Mouse (Mus musculus) thymus, adult 2 months (tissue): Measurements from ENCODE around the gene Tcf12. TPM values are rescaled to one million over a fixed set of nuclear protein-coding genes. Genes with fewer than 3 reads are reported as not detected.
A peak's percentile ranks its signal among the peaks of the same experiment; 100 is the strongest.

Experiments used
- DNase-seq: peaks from one replicate; pipeline ENCODE4 v3.0.0; 2021
- H3K27ac ChIP-seq: fragments of 200-500 bp; 2 replicates; pipeline ENCODE4 v1.5.1; 2012; ENCODE audit warnings: low read length, control low read depth; ENCODE audit not compliant: control insufficient read depth, insufficient read depth
- H3K27me3 ChIP-seq: fragments of 200-500 bp; 2 replicates; pipeline ENCODE4 v1.6.1; 2012; ENCODE audit warnings: mild to moderate bottlenecking, low read length, moderate library complexity, mixed read lengths; ENCODE audit not compliant: control insufficient read depth, insufficient read depth
- H3K36me3 ChIP-seq: fragments of 200-500 bp; 2 replicates; pipeline ENCODE4 v1.6.1; 2012; ENCODE audit warnings: mild to moderate bottlenecking, low read length, moderate library complexity; ENCODE audit not compliant: control insufficient read depth, insufficient read depth
- H3K4me1 ChIP-seq: fragments of 200-500 bp; replicated peaks from 2 replicates; pipeline ENCODE4 v1.6.1; 2012; ENCODE audit warnings: low read length; ENCODE audit not compliant: control insufficient read depth, insufficient read depth
- H3K4me3 ChIP-seq: fragments of 200-500 bp; 2 replicates; pipeline ENCODE4 v1.5.1; 2012; ENCODE audit warnings: mild to moderate bottlenecking, low read length, control low read depth, moderate library complexity; ENCODE audit not compliant: control insufficient read depth, insufficient read depth
- CTCF ChIP-seq: fragments of 200-500 bp; IDR thresholded peaks from 2 replicates; pipeline ENCODE4 v1.5.1; 2012; ENCODE audit warnings: mild to moderate bottlenecking, control low read depth, low read length, moderate library complexity, borderline replicate concordance; ENCODE audit not compliant: control insufficient read depth, poor library complexity, insufficient read depth; ENCODE audit errors: extremely low read depth
- POLR2A ChIP-seq: fragments of 200-500 bp; IDR thresholded peaks from 2 replicates; pipeline ENCODE4 v1.6.1; 2012; ENCODE audit warnings: mild to moderate bottlenecking, low read length, control low read depth, moderate library complexity; ENCODE audit not compliant: control insufficient read depth, poor library complexity, insufficient read depth; ENCODE audit errors: extremely low read depth
- WGBS: fragments of 180-500 bp; shearing (Covaris S2); methylation state at CpG from one replicate; pipeline ENCODE4 v1.1.7; 2018; 5-methylcytosine and 5-hydroxymethylcytosine counted together
- polyA plus RNA-seq: library from polyadenylated mRNA; depleted of rRNA; stranded (reverse); fragments of >200 nt; gene quantifications from 2 replicates; pipeline ENCODE4 v1.2.3, GENCODE M21; 2012

Tcf12 gene
- polyA plus RNA-seq, 1 experiment = 416 TPM

GRCm38 (mm10) chr9:71812402-71812801 is 299.3 kb downstream of the Tcf12 start:
- Histone ChIP-seq H3K27ac (no peak overlapping the region), H3K4me1 (no peaks in the 10 kb centered on the region), H3K36me3 (no peaks in the 10 kb centered on the region), H3K4me3 (no peak overlapping the region), H3K27me3 (no peaks in the 10 kb centered on the region)
- WGBS = 41% methylated on average over 4 of the region's 4 CpGs
- DNase-seq = no peak
- TF ChIP-seq POLR2A = no peak
- no peak for TF ChIP-seq CTCF

- H3K36me3 ChIP-seq = no peaks in the 10 kb centered on the region
- H3K4me1 ChIP-seq = no peaks in the 10 kb centered on the region
- H3K27me3 ChIP-seq = no peaks in the 10 kb centered on the region
- no peak overlapping the region for H3K4me3 ChIP-seq
- 88% methylated on average over 5 of the region's 5 CpGs for WGBS
- DNase-seq = no peak
- no peak overlapping the region for H3K27ac ChIP-seq
- TF ChIP-seq CTCF = no peak
- no peak for TF ChIP-seq POLR2A
Measured at GRCm38 (mm10) chr9:71811404-71811803, 300.3 kb downstream of the Tcf12 start.

GRCm38 (mm10) chr9:71810723-71811122 is 300.9 kb downstream of the Tcf12 start:
- H3K27me3 ChIP-seq = no peaks in the 10 kb centered on the region
- no peak overlapping the region for H3K27ac ChIP-seq
- no peaks in the 10 kb centered on the region for H3K36me3 ChIP-seq
- TF ChIP-seq CTCF = no peak
- no peak for TF ChIP-seq POLR2A
- no peak overlapping the region for H3K4me3 ChIP-seq
- WGBS = 88% methylated on average over 2 of the region's 2 CpGs
- no peak for DNase-seq
- H3K4me1 ChIP-seq = no peaks in the 10 kb centered on the region

GRCm38 (mm10) chr9:71808640-71809254 is 302.9 kb downstream of the Tcf12 start:
- Histone ChIP-seq H3K4me1 (no peaks in the 10 kb centered on the region), H3K27me3 (no peaks in the 10 kb centered on the region), H3K36me3 (no peaks in the 10 kb centered on the region), H3K4me3 (no peak overlapping the region), H3K27ac (no peak overlapping the region)
- no peak for DNase-seq
- 67% methylated on average over 11 of the region's 11 CpGs for WGBS
- TF ChIP-seq CTCF (no peak), POLR2A (no peak)

- no peak overlapping the region for H3K4me3 ChIP-seq
- H3K4me1 ChIP-seq = no peaks in the 10 kb centered on the region
- H3K27me3 ChIP-seq = no peaks in the 10 kb centered on the region
- 94% methylated on average over 4 of the region's 4 CpGs for WGBS
- TF ChIP-seq POLR2A (no peak), CTCF (no peak)
- no peaks in the 10 kb centered on the region for H3K36me3 ChIP-seq
- no peak for DNase-seq
- no peak overlapping the region for H3K27ac ChIP-seq
Measured at GRCm38 (mm10) chr9:71807801-71808200, 303.9 kb downstream of the Tcf12 start.

GRCm38 (mm10) chr9:71806422-71806805 is 305.3 kb downstream of the Tcf12 start:
- Histone ChIP-seq H3K36me3 (no peaks in the 10 kb centered on the region), H3K27me3 (no peaks in the 10 kb centered on the region), H3K4me3 (no peak overlapping the region), H3K4me1 (no peaks in the 10 kb centered on the region), H3K27ac (no peak overlapping the region)
- peak; percentile 73 for DNase-seq
- TF ChIP-seq POLR2A (no peak), CTCF (no peak)
- 0% methylated on average over 2 of the region's 2 CpGs for WGBS

GRCm38 (mm10) chr9:71805646-71806421 is 305.8 kb downstream of the Tcf12 start:
- WGBS = 83% methylated on average over 6 of the region's 6 CpGs
- DNase-seq = no peak
- H3K27ac ChIP-seq = no peak overlapping the region
- TF ChIP-seq POLR2A (no peak), CTCF (no peak)
- H3K36me3 ChIP-seq = no peaks in the 10 kb centered on the region
- no peaks in the 10 kb centered on the region; the same call in 1 of the 2 replicates for H3K27me3 ChIP-seq
- H3K4me1 ChIP-seq = no peaks in the 10 kb centered on the region
- H3K4me3 ChIP-seq = no peak overlapping the region
